Mouse (Mus musculus) 416B (cell line): ENCODE measurements around the gene Lrrc8d.
"Not testable (repeated sequence)": the region's sequence is repeated elsewhere in the genome, so short reads cannot be mapped to it uniquely, and the experiment has no call there.

ENCODE experiments used
- DNase-seq: peaks from one replicate; pipeline ENCODE4 v3.0.0; 2011; ENCODE audit warnings: low read depth

Gene Lrrc8d

DNA sequence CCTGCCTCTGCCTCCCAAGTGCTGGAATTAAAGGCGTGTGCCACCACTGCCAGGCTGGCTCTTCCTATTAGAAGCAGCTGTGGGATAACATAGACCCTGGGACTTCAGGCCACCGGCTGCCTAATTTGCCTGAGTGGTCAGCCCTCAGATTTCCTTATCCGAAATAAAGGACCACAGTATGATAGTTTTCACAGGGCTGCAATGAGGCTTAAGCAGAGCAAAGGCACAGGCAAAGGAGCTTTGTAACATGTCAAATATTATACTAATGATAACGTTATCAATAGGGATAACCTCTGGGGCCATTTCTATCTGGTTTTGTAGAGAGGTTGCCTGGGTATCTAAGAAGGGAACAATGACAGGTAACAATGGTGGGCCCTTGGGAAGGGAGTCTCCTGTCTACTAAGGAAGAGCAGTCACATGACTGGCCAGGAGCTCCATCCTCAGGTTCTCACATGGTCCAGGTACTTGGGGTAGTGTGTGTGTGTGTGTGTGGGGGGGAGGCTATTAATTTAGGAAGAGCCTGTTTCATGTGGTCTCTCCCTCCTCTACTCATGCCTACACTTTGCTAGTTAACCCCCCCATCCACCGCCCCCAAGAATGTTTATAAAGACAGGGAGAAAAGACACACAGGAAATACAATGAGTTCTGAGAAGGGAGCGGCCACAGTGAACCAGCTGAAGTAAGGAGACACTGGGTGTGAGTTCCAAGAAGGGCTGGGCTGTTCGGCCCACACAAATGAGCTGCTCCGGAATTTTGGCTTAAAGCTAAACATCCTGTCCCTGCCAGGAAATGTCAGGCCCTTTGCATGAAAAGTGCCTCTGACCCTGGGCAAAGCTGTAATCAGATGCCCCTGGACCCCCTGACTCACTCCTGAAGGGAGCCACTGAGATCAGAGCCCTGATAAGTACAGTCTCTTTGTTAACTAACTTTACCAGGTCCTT, 159.3 kb downstream of the Lrrc8d start:
- peak; percentile 78 for DNase-seq

DNA sequence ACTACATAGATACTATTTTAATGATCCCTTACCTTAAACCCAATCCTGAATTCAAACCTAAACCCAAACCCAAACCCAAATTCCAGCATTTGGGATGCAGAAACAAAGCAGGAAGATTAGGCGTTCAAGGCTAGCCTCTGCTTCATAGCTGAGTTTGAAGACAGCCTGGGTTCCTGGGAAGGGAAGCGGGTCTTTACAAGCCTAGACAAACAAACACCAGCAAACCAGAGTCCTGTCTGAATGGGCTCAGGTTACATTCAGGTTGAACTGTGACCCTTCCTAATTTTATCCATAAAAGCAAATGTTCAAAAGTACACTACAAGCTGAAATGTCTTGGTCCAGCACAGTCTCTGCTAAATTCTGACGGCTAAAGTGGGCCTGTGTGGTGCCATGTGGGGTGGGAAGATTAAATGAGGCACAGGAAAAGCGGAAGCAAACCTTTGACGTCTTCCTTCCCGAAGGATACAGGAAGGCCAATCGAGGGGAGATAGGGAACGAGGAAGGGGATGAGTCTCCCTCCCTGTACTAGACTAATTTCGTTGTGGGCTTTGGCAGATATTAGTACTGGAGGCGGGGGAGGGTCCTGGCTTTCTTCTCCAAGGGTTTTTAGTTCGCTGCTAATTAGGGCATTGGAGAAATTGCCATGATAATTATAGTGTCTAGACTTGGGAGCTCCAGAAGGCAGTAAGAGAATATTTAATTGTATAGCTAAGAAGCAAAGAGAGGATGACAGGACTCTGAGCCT, 160.1 kb downstream of the Lrrc8d start:
- no peak for DNase-seq

DNA sequence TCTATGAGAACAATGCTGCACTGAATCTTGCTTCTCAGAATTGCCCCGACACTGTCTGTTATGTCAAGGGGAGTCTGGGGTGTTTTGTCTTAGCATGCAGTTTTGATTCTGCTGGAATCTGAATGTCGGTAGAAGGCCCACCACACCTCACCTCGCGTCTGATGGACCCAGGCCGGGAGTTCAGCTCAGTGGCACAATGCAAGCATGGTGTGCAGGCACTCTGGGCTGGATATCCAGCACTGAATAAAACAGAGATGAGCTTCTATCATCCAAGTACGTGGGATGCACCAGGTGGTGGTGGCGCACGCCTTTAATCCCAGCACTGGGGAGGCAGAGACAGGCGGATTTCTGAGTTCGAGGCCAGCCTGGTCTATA, 160.7 kb downstream of the Lrrc8d start:
- no peak for DNase-seq

DNA sequence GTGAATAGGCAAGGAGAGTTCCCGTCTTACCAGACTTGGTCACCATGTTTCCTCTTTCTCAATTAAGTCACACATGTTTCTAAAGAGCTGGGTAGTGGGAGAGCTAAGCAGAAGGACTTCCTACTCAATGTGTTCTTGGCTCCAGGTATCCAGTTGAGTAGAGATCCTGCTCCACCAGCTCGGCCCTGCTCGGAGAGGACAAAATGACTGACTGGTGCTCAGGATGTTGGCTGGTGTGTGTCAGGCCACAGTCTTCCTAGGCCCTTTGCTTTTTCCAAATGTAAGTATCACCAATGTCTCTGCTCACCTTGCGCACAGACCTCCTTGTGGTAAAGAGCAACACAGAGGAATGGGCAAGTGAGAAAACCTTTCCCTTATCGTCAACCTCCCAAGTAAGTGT, 161.8 kb downstream of the Lrrc8d start:
- DNase-seq = no peak

DNA sequence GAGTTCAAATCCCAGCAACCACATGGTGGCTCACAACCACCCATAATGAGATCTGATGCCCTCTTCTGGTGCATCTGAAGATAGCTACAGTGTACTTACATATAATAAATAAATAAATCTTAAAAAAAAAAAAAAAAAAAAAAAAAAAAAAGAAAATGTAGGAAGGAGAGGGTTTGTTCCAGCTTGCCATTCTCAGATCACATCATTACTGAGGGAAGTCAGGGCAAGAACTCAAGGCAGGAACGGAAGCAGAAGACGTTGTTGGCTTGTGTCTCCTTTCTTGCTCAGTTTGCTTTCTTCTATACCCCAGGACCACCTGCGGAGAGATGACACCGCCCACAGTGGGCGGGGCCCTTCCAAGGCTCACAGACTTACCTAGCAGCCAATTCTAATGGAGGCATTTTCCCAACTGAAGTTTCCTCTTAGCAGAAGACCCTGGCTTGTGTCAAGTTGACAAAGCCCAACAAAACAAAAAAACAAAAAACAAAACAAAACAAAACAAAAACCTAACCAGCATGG, 165.4 kb downstream of the Lrrc8d start:
- not testable (repeated sequence) for DNase-seq

DNA sequence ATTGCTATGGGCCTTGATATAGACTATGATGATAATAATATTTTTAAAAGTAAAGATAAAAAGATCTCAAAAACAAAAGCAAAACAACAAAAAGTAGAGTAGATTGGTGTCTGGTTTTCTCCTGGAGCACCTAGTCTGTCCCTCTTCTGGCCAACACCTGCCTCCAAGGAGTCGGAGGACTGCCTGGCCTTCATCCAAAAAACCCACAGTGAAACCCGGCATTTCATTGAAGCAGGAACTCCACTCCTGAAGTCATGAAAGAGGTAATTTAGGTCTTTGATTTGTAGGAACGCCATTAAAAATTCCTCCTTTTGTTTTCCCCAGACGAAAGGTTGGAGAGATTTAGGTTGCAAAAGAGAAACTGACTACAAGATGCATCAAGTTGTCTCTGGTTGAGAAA, 167.7 kb downstream of the Lrrc8d start:
- DNase-seq = no peak

DNA sequence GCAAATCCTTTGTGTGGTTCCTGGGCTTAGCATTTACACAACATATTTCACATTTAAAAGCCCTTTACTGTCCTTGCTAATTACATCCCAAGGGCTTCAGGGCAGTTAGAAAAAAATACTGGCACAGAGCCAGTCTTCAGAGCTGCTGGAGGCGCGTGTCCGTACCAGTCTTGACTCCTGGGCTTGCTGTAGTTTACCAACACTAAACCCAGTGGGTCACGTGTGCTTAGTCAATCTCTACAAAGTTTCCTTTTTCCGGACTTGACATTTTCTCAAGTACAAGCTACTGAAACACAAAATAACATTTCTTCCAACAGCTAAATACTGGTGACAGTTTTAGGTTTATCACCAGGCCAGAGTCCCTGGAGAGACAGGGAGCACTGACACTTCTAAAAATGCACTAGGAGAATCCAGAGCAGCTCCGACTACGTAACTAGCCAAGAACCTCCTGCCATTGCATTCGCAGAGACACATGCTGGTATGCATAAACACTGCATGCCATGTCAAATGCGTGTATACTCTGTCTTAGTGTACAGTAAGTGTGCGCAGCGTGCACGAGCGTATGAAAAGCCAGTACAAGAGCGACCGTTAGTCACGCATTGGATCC, 168.2 kb downstream of the Lrrc8d start:
- peak; percentile 86 for DNase-seq

DNA sequence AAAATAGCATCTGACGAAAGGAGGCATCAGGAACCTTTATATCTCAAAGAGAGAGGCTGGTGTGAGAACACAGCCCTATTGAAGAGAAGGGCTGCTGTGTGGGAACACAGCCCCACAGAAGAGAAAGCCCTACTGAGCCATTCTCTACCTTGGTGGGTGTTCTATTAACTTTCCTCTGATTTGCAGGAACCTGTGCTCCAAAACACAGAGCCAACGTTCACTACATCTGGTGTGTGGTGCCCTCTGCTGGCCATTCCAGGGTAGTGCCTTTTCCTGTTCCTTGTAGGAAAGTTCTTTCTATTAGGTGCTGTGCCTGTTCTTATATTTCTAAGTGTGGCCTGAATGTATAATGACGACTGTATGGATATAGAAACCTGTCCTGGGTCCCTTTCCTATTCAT, 168.8 kb downstream of the Lrrc8d start:
- peak; percentile 86 for DNase-seq

DNA sequence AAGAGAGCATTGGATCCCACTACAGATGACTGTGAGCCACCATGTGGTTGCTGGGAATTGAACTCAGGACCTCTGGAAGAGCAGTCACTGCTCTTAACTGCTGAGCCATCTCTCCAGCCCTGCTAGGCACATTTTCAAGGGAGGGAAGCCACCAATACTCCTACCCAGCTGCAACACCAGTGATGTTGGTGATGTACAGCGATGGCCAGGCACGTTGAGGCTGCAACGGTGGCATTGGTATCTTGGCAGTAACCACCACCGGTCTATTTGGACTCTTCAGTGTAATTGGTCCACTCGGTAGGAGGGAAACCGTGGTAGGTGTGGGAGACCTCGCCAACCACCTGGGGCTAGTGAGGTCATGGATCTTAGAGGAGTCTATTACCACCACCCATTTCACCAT, 170.0 kb downstream of the Lrrc8d start:
- no peak for DNase-seq

DNA sequence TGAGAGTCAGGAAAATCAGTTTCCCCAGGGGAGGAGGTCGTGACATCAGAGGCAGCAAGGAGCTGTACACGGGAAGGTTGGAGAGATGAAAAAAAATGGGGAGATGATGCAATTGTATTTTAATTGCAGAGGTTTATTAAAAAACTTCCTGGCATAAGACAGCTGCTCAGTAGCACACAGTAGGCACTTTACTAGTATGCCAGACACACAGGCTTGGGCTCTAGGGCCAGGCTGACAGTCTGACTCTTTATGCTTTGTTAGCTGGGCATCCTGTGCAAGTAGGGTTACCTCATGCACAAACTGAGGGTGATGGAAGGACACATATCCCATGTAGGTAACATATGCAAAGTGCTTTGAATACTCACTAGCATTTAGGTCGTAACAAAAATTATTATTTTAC, 171.4 kb downstream of the Lrrc8d start:
- no peak for DNase-seq

DNA sequence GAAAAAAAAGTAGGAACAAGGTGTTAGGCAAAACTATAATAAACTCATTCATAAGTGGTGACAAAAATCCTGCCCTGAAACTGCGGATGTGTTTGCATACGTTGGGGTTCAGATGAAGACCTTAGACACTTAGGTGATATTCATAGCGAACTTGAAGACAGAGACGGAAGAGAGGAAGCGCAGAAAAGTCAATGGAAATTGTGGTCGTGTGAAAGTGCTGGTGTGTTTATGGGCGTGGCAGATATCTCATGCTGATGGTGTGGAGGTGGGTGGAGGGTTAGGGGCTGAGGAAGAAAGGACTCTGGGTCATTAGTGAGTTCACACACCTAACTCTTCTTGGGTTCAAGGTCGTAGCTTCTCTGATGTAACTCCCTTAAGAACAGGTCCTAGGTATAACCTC, 172.4 kb downstream of the Lrrc8d start:
- no peak for DNase-seq

DNA sequence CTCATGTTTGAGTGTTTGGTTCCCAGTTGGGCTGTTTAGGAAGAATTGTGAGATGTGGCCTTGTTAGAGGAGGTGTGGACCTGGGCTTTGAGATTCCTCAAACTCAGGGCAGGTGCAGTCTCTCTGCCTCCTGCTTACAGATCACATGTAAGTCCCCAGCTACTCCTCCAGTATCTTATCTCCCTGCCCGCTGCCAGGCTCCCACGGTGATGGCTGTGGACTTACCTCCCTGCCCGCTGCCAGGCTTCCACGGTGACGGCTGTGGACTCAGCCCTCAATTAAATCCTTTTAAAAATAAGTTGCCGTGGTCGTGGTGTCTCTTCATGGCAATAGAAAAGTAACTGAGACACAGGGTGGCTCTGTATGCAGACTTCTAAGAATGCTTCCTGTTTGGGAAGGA, 173.1 kb downstream of the Lrrc8d start:
- DNase-seq = peak; percentile 39

DNA sequence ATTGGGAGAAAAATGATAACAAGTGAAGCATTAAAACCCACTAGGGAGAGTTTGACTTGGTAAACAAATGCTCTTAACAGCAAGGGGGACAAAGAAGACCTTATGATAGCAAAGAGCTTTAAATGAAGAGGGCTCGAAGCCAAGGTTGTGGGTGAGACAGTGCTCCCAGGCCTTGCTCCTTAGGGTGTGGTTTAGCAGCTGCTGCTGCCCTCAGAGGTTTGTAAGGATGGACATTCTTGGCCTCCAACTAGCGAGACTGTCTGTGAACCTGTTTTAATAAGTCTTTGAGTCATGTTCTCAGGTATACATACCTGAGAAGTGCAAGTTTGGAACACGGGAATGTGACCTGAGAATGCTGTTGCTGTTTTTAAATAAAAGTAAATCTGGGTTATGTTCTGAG, 174.0 kb downstream of the Lrrc8d start:
- no peak for DNase-seq

DNA sequence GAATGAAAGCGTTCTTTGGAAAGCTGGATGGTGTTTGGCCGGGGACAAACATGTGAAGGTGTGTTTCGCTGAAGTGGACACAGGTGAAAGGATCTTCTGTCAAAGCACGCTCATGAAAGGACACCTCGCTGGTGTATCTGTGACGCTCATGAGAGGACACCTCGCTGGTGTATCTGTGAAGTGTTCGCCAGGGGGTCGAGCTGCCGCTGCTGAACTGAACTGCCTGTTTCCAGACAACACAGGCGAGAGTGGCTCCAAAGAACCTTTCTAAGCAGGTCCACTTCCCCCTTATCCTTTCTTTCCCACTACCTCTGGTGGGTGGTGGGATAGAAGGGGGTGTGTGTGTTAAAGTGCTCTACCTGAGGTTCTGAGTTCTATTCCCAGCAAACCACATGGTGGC, 174.7 kb downstream of the Lrrc8d start:
- DNase-seq = no peak

DNA sequence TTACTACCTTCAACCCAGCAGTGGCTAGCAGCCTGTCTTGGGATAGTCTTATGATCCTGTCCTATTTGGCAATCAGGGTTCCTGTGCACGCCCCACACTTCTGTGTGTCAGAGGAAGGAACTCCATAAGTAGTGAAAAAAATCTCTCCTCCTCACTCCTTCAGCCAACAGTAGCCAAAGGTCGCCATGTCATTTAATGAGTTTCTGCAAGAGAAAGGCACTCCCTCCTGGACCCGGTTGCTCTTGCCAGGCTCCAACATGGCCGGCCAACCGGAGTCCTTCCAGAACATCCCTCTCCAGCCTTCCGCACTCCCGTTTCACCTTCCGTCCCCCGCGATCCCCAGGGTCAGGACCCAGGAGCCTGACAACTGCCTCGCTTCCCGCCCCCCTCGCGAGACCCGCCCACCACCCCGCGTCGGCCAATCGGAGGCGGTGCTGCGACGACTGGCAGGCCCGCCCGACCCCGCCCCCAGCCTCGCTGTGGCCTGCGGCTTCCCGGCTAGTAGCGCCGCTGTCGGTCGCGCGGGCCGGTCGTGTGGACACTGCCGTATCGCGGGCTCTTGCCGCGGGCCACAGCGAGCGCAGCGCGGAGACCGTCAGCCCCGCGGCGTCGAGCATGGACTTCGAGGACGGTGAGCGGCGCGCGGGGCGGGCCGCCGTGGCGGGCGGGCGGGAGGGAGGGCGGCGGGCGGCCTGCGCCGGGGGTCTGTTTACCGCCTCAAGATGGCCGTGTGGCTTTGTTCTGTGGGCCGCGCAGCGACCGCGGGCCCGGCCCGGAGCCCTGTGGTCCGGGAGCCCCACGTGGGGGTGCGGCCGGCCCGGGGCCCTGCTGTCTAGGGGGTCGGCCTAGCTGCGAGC, 176.5 kb downstream of the Lrrc8d start, which contains the start of gene Zfp326:
Zfp326 (plus strand) TSS at position 498 of the 857 bp plus-strand sequence.
- DNase-seq = peak; percentile 96

DNA sequence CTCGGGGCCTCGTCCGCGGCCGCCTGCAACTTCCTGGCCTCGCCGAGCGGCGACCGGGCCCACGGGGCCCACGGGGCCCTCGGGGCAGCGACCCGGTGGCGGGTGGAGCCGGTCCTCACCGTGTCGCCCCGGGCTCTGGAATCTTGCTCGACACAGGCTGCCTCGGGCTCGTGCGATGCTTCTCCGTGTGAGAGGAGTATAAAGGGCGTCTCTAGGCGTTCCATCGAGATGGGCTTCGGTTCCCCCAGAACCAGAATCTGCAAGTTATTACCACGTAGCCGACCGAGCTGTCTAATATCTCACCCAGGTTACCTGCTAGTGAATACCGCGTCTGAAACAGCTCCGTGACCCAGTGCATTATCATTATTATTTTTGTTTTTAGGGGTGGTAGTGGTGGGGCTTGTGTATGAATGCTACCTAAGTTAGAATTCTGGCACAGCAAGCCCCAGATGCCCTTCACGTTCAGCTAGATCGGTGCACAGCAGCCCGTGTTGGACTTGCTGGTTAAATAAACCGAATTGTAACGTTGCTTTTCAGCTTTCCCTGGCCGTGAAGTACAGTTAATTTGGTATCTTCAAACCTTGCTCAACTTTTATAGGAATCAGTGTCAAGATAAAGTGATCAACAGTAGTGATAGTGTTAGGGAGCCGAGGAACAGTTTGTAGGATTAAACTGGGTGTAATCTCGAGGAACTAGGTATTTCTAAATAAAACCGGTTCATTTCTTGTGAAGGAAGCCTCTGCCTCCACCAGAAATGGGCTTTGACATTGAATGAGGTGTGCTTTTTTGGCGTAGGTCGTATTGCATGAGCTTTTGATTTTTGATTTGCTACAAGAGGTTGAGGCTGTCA, 177.4 kb downstream of the Lrrc8d start:
- peak; percentile 39 for DNase-seq
